Mouse (Mus musculus): ENCODE data around the gene Cnp. TPM values are rescaled to one million over a fixed set of nuclear protein-coding genes. Genes with fewer than 3 reads are reported as not detected.

Gene Cnp
- 5.8 TPM for polyA plus RNA-seq (2014; fragmentation: Illumina TruSeq; extraction: RNeasy Lipid Tissue Mini Kit (QIAGEN cat#74804))

DNA sequence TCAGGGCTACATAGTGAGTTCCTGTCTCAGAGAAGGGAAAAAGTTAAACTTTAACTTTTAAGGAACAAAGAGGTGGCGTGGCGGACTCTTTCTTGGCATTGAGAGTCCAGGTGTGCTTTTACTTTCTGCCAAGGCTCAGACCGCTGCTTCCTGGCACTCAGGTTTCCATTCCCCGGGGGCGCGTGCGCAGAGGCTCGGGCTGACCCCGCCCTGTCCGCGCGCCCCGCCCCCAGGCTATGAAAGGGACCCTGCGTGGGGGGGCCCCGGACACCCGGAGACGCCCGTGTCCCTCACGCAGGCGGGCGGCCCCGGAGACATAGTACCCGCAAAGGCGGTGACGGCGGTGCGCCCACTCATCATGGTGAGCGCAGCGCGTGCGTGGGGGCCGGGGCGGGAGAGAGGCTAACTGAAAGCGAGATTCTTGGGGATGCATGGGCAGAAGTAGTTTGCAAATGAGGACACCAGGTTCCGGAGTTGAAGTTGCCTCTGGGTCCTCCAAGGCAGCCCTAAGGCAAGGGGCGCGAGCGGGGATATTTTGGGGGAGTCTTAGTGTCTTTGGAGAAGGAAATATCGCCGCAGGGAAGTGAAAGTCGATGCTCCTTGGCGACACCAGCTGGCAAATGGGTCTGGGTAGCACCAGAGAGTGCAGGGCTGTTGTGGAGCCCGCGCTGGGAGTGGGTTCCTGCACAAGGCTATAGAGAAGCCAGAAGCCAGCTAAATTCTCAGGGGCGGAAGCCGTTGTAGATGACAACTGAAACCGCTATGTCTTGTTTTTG, at the start of gene Cnp:
Gene Cnp (plus strand): TSS at position 197 of the 776 bp plus-strand sequence.

DNA sequence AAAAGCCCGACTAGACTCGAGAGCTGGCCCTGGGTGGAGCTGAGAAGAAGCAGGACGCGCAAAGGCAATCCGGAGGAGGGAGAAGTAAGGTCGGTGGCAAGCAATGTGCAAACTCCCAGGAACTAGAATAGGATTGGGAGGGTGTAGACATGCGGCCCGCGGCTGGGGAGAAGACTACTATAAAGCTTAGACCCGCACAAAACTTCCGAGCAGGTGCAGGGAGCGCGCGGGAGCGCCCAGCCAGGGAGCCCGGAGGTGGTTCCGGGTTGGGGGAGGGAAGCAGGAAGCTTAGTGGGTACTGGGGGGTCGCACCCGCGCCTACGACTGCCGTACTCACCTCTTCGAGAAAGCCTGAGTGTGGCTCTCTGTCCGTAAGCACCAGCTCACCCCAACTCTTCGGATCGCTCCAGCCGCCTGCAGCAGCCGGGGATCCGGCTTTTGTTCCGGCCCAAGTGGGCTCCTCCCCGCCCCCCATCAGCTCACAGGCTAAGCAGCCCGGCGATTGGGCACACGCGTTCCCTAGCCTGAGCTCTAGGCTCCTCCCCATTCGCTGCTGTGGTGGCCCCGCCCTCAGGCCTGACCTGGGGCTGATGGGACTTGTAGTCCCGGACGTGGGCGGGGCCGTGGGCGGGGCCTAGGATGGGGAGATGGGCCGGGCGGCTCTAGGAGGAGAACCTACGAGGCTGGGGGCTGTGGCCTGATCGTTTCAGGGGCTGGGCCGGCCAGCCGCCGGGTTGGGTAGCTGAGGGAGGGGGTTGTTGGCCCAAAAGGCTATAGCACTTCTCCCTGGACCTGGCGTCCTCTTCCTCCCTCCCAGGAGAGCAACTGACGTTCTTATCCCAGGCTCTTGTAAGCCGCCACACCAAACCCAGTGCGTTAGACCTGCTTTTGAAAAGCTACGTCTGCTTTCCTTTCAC, 47.0 kb upstream of the Cnp start, which contains the start of gene Acly:
Gene Acly (minus strand): TSS at position 543 of the 917 bp plus-strand sequence.

DNA sequence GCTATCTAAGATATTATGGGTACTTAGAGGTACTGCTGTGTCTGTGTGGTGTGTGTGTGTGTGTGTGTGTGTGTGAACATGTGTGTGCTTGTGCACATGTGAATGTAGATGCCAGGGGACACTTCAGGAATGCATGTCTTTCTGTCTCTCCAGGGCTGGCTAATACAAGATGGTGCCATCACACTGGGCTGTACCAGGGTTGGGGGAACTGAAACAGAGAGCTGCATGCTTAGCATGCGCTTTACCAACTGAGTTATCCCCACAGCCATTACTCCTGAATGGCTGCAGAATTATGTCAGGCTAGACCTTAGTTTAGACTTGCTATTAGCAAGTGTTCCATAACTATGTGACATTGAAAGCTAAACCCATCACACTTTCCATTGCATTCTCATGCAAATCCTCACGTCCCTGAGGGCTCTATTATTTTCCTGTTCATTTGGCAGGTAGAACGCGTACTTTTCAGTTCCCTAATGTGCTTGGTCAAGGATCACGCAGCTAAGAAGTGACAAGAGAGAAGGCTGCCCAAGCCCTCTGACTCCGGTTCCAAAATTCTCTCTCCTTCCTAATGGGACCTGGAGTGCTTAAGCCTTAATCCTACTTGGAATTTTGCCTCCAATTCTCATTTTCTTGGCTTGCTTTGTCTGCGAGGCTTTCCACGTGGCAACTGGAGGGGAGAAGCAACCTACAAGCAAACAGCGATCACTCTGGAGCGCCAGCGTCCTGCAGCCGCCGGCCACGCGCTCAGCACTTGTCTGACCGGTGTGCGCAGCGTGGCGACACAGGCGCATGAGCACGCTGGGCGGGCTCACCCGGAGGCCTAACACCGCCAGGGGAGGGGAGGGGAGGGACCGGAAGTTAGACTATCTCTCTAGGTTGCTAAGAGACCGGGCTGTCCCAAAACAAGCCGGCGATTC, 29.6 kb upstream of the Cnp start, which contains the start of gene Ttc25:
Gene Ttc25 (plus strand): TSS at position 776 of the 914 bp plus-strand sequence.

DNA sequence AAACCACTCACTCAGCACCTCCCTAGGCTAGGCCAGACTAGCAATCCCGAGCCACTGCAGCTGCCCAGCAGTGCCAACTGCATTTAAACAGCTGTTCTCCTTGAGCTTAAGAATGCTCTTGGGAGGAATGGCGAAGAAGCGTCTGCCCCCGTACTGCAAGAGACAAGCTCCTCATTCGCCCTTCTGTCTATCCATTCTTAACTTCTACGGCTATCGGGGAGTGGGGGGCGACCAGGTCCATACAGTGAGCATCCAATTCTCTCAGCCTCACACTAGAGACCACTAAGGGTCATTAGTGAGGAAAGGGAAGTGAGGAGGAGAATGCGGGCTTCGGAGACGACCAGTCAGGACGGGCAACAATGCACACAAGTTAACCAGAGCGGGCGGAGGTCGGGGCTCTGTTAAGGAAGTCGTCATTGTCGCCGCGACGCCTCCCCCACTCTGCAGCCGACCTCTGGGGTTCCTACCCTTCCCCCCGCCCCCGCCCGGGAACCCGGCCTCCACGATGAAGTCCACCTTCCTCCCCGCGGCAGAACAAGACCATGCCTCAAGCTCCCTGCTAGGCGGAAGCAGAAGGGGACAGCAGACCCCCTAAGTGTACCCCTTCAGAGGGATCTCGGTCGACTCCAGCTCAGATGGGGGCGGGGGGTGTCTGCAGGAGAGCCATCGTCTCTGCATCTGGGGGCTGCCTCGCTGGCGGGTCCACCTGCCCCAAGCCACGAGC, 44.2 kb downstream of the Cnp start, which contains the start of gene Nkiras2:
Gene Nkiras2 (plus strand): TSS at position 484 of the 724 bp plus-strand sequence.

DNA sequence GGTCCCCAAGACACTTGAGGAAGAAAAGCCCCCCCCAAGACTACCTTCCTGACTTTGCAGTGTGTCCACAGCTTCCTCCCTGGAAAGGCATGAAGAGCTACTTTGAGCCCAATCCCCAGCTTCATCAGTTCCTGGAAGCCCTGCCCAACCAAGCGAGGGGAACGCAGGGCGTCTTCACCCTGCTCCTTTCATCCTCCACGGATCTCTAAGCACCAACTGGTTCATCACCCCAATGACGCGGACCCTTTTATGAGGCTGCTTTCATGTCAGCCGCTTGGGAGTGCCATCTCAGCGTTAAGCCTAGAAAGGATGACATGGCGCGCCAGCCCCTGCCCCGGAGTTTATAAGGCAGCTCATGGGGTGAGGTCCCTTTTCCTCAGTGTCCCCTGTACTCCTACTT, 45.3 kb downstream of the Cnp start, which contains the start of gene Dnajc7:
Gene Dnajc7 (minus strand): TSS at position 187 of the 400 bp plus-strand sequence.

Other genes starting within 250 kb of the Cnp start
- gene Gast, start 240.5 kb upstream of the Cnp start, polyA plus RNA-seq (2014; fragmentation: Illumina TruSeq; extraction: RNeasy Lipid Tissue Mini Kit (QIAGEN cat#74804)), result not detected
- gene Hap1, start 218.8 kb upstream of the Cnp start, polyA plus RNA-seq (2014; fragmentation: Illumina TruSeq; extraction: RNeasy Lipid Tissue Mini Kit (QIAGEN cat#74804)), result 0.48 TPM
- gene Jup, start 177.1 kb upstream of the Cnp start, polyA plus RNA-seq (2014; fragmentation: Illumina TruSeq; extraction: RNeasy Lipid Tissue Mini Kit (QIAGEN cat#74804)), result 1.7 TPM
- 5.7 TPM for gene P3h4, start 160.1 kb upstream of the Cnp start, polyA plus RNA-seq (2014; fragmentation: Illumina TruSeq; extraction: RNeasy Lipid Tissue Mini Kit (QIAGEN cat#74804))
- 6.8 TPM for gene Fkbp10, start 159.2 kb upstream of the Cnp start, polyA plus RNA-seq (2014; fragmentation: Illumina TruSeq; extraction: RNeasy Lipid Tissue Mini Kit (QIAGEN cat#74804))
- gene Nt5c3b, start 133.1 kb upstream of the Cnp start, polyA plus RNA-seq (2014; fragmentation: Illumina TruSeq; extraction: RNeasy Lipid Tissue Mini Kit (QIAGEN cat#74804)), result 46.1 TPM
- 0.46 TPM for gene Klhl10, start 133.0 kb upstream of the Cnp start, polyA plus RNA-seq (2014; fragmentation: Illumina TruSeq; extraction: RNeasy Lipid Tissue Mini Kit (QIAGEN cat#74804))
- 43.0 TPM for gene Klhl11, start 102.2 kb upstream of the Cnp start, polyA plus RNA-seq (2014; fragmentation: Illumina TruSeq; extraction: RNeasy Lipid Tissue Mini Kit (QIAGEN cat#74804))
- gene Acly, start 46.9 kb upstream of the Cnp start, polyA plus RNA-seq (2014; fragmentation: Illumina TruSeq; extraction: RNeasy Lipid Tissue Mini Kit (QIAGEN cat#74804)), result 125 TPM
- 0.86 TPM for gene Ttc25, start 29.3 kb upstream of the Cnp start, polyA plus RNA-seq (2014; fragmentation: Illumina TruSeq; extraction: RNeasy Lipid Tissue Mini Kit (QIAGEN cat#74804))
- 2.5 TPM for gene Nkiras2, start 44.3 kb downstream of the Cnp start, polyA plus RNA-seq (2014; fragmentation: Illumina TruSeq; extraction: RNeasy Lipid Tissue Mini Kit (QIAGEN cat#74804))
- 139 TPM for gene Dnajc7, start 45.3 kb downstream of the Cnp start, polyA plus RNA-seq (2014; fragmentation: Illumina TruSeq; extraction: RNeasy Lipid Tissue Mini Kit (QIAGEN cat#74804))
- 0.17 TPM for gene Zfp385c, start 117.6 kb downstream of the Cnp start, polyA plus RNA-seq (2014; fragmentation: Illumina TruSeq; extraction: RNeasy Lipid Tissue Mini Kit (QIAGEN cat#74804))
- gene Dhx58, start 129.4 kb downstream of the Cnp start, polyA plus RNA-seq (2014; fragmentation: Illumina TruSeq; extraction: RNeasy Lipid Tissue Mini Kit (QIAGEN cat#74804)), result 0.60 TPM
- 2.3 TPM for gene Kat2a, start 137.6 kb downstream of the Cnp start, polyA plus RNA-seq (2014; fragmentation: Illumina TruSeq; extraction: RNeasy Lipid Tissue Mini Kit (QIAGEN cat#74804))
- not detected for gene Hspb9, start 138.9 kb downstream of the Cnp start, polyA plus RNA-seq (2014; fragmentation: Illumina TruSeq; extraction: RNeasy Lipid Tissue Mini Kit (QIAGEN cat#74804))
- 29.9 TPM for gene Rab5c, start 163.3 kb downstream of the Cnp start, polyA plus RNA-seq (2014; fragmentation: Illumina TruSeq; extraction: RNeasy Lipid Tissue Mini Kit (QIAGEN cat#74804))
- not detected for gene Kcnh4, start 185.0 kb downstream of the Cnp start, polyA plus RNA-seq (2014; fragmentation: Illumina TruSeq; extraction: RNeasy Lipid Tissue Mini Kit (QIAGEN cat#74804))
- not detected for gene Hcrt, start 188.0 kb downstream of the Cnp start, polyA plus RNA-seq (2014; fragmentation: Illumina TruSeq; extraction: RNeasy Lipid Tissue Mini Kit (QIAGEN cat#74804))
- 1.3 TPM for gene Ghdc, start 196.1 kb downstream of the Cnp start, polyA plus RNA-seq (2014; fragmentation: Illumina TruSeq; extraction: RNeasy Lipid Tissue Mini Kit (QIAGEN cat#74804))